Mouse (Mus musculus): ENCODE measurements around the gene Tfap2c. TPM values are rescaled to one million over a fixed set of nuclear protein-coding genes. Genes with fewer than 3 reads are reported as not detected.

The Tfap2c gene
- 0.37 TPM for polyA plus RNA-seq (2014; fragmentation: Illumina TruSeq; extraction: RNeasy Lipid Tissue Mini Kit (QIAGEN cat#74804))

GRCm38 (mm10) chr2:172549371-172550155 lies at the start of gene Tfap2c:
TSS of gene Tfap2c (plus strand) at chr2:172549593.

Other genes starting within 250 kb of the Tfap2c start
- gene Fam210b, start 204.0 kb upstream of the Tfap2c start, polyA plus RNA-seq (2014; fragmentation: Illumina TruSeq; extraction: RNeasy Lipid Tissue Mini Kit (QIAGEN cat#74804)) = 18.0 TPM
- gene Aurka, start 179.1 kb upstream of the Tfap2c start, polyA plus RNA-seq (2014; fragmentation: Illumina TruSeq; extraction: RNeasy Lipid Tissue Mini Kit (QIAGEN cat#74804)) = 15.4 TPM
- 6.7 TPM for gene Cstf1, start 178.9 kb upstream of the Tfap2c start, polyA plus RNA-seq (2014; fragmentation: Illumina TruSeq; extraction: RNeasy Lipid Tissue Mini Kit (QIAGEN cat#74804))
- gene Cass4, start 155.8 kb upstream of the Tfap2c start, polyA plus RNA-seq (2014; fragmentation: Illumina TruSeq; extraction: RNeasy Lipid Tissue Mini Kit (QIAGEN cat#74804)) = 0.11 TPM
- gene Rtf2, start 109.0 kb upstream of the Tfap2c start, polyA plus RNA-seq (2014; fragmentation: Illumina TruSeq; extraction: RNeasy Lipid Tissue Mini Kit (QIAGEN cat#74804)) = 1.9 TPM
- not detected for gene Gcnt7, start 91.0 kb upstream of the Tfap2c start, polyA plus RNA-seq (2014; fragmentation: Illumina TruSeq; extraction: RNeasy Lipid Tissue Mini Kit (QIAGEN cat#74804))
- not detected for gene Fam209, start 77.1 kb upstream of the Tfap2c start, polyA plus RNA-seq (2014; fragmentation: Illumina TruSeq; extraction: RNeasy Lipid Tissue Mini Kit (QIAGEN cat#74804))